Mouse (Mus musculus): ENCODE results near the gene Cyp2u1.

The Cyp2u1 gene

DNA sequence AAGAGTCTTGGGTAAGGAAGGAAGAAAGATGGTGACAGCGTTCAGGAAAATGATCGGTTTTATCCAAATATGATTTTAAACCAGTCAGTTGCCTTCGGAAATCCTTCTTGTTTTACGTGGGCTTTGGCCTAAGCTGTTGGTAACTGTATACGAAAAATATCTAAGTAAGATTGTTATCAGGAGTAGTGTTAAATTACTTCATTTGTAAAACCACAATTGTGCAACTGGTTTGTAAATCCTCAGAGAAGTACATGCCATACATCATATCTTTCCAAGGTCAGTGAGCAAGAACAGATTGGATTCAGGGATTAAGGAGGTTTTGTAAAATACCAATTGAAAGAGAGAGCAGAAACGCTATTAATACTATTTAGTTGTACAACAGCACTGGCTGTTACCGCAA is 3.2 kb upstream of the Cyp2u1 start:
- no peak for DNase-seq (ENCODE audit: low read depth, low spot score)

DNA sequence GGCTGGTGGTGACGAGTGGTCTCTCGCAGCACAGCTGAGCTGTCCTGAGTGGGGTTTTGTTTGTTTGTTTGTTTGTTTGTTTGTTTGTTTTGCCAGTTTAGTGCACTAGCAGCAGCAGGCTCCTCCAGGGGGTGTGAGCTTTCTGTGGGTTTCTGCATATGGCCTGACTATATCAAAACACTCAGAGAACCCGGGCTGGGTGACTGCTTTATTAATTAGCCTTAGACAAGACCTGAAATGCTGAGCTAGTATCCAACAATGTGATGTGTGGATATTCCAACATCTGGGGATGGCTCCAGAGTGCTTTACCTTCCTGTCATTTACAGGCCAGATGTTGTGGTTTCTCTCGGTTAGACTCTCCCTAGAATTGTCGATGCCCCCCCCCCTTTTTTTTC is 290 bp upstream of the Cyp2u1 start:
- DNase-seq (ENCODE audit: low read depth, low spot score) = no peak

DNA sequence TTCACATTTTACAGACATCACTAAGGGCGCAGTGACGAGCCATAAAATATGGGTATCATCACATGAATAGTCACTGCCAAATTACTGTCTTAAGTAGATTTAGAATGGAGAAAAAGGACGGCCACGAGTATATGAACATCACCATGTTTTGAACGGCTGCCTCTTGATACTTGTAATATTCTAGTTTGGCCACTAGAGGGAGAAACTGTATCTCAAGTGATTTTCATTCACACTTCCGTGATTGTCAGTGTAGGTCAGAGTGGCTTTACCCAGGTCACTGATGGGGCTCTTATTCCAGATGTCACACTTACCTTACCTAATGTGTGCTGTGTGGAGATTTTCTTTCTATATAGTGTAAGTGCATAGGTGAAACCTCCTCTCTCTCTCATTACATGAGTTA is 3.1 kb downstream of the Cyp2u1 start:
- DNase-seq (ENCODE audit: low read depth, low spot score) = no peak

DNA sequence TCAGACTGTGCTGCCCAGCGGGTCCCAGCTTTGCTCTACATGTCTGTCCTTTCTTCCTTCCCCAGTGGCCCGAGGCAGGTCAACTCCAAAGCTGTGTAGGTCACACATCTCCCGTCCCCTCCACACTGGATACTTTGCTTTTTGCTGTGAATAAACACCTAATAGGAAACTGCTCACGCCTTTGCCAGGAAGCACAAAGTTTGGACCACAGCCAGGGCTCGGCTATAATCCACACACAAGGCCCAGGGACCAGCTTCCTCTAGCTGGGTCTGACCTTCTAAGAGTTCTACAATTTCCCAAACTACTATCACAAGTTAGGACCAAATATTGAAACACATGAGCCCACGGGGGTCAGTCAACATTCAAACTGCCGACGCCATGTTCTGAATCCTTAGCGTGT is 3.9 kb downstream of the Cyp2u1 start:
- DNase-seq (ENCODE audit: low read depth, low spot score) = no peak

DNA sequence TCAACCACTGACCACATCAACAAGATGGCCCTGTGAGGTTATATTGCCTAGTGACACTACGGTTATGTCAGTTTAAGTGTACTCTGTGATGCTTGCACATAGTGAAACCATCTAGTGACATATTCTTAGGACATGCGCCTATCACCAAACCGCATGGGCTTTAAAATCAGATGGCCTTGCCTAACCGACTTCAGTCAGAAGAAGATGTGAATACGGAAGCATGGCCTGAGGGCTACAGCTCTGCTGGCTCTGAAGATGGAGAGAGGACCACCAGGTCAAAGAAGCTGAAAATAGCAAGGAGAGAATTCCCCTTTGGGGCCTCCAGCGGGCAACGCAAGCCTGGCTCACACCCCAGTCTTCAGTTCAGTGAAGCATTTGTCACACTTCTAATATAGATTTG is 6.1 kb downstream of the Cyp2u1 start:
- no peak for DNase-seq (ENCODE audit: low read depth, low spot score)

DNA sequence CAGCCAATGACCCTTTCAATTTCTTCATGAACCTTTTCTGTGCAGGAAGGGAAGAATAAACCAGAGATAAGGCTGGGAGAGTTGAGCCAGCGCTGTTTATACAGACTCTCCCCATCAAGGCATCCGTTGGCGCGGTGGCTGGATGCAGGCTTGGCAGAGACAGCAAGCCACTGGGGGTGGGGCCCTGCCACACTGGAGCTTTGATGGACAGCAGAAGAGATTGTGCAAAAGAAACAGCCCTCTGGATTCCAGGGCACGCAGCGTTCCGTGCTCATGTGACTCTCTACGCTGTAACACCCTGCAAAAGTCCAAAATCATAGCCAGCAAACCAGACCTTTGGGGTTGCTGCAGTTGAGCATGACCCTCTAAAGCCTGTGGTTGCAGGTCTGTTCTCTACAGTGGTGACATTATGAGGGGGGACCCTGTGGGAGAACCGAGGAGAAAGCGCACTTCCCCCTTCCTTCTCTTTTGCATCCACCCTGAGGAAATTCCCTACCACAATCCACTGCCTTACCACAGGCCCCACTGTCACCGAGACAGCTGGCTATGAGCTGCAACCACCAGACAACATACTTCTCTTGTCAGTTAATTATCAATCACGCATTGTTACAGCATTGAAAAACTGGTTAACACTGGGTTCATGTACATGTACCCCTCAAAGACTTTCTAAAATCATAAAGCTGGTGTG is 7.4 kb downstream of the Cyp2u1 start:
- no peak for DNase-seq (ENCODE audit: low read depth, low spot score)

DNA sequence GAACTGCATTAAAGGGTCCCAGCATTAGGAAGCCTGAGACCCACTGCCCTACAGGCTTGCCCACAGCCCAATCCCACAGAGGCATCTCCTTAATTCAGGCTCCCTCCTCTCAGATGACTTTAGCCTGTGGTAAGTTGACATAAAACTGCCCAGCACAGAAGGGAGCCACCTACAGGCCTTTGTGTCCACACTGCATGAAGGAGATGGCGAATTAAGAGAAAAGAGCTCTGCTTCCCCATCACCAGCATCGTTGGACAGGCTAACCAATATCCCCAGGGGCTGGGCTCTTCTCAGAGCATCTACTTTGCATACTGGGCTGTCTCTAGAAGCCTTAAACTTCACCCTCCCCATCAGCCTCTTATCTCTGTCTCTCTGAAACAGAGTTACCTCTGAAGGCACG is 8.5 kb downstream of the Cyp2u1 start:
- DNase-seq (ENCODE audit: low read depth, low spot score) = no peak

DNA sequence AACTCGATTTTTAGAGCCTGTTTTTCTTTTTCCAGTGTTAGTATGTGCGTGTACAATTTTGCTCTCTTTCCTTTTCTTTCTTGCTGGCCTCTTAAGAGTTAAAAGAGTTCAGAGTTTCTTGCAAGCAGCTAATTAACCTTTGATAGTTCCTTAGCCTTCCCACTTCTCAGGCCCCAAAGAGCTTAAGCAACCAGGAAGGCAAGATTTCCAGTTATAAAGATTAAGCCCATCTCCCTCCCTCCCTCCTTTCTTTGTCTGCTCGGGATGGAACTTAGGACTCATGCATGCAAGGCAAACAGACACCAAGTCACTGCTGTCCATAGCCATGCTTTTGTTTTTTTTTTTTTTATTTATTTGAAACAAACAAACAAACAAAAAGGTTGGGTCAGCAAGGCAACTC is 10.1 kb downstream of the Cyp2u1 start:
- DNase-seq (ENCODE audit: low read depth, low spot score) = no peak

DNA sequence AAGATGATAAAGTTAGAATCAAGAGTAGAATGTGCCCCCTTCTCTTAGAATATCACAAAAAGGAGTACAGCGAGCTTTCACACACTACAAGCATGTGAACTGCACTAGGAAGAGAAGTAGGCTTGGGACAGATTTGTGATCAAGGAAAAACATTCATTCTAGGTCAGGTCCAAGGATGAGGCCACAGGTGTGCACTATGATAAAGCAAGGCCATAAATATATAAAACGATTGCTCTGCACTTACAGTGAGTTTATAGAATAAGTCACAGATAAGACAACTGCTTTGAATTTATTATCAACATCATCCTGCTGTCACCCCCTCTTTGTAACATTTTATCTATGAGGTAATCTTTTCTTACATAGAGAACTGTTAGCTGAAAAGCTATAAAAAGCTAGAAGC is 10.7 kb downstream of the Cyp2u1 start:
- no peak for DNase-seq (ENCODE audit: low read depth, low spot score)

DNA sequence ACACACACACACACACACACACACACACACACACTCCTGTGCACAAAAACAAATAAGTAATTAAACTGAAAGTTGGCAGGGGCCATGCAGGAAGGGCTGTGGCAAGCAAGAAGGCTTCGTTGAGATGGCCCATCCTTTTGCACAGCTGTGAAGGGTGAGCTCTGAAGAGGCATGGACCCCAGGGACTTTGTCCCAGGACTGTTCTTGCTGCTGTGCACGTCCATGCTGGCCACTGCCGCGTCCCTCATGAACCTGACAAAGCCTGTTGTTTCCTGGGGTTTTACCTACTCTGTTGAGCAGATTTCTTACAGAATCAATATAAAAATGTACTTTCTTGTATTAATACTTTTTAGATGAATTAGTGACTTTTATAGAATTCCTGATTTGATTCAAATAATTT is 11.1 kb downstream of the Cyp2u1 start:
- no peak for DNase-seq (ENCODE audit: low read depth, low spot score)

DNA sequence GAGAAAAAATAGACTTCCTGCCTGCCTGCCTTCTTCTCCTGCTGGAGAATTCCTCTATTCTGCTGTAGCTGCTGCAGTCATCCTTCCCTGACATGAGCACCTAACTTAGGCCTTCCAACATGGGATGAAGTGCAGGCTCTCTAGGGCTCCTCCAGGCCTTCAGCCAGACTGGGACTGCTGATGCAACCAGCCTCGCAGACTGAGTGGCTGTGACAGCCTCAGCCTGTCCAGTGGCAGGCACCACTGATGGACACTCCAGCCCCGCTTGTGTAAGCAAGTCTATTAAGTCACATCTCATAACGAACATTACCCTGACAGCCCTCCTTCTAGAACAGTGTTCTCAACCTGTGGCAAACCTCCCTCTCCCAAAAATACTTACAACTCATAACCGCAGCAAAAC is 28.9 kb downstream of the Cyp2u1 start:
- no peak for DNase-seq (ENCODE audit: low read depth, low spot score)

DNA sequence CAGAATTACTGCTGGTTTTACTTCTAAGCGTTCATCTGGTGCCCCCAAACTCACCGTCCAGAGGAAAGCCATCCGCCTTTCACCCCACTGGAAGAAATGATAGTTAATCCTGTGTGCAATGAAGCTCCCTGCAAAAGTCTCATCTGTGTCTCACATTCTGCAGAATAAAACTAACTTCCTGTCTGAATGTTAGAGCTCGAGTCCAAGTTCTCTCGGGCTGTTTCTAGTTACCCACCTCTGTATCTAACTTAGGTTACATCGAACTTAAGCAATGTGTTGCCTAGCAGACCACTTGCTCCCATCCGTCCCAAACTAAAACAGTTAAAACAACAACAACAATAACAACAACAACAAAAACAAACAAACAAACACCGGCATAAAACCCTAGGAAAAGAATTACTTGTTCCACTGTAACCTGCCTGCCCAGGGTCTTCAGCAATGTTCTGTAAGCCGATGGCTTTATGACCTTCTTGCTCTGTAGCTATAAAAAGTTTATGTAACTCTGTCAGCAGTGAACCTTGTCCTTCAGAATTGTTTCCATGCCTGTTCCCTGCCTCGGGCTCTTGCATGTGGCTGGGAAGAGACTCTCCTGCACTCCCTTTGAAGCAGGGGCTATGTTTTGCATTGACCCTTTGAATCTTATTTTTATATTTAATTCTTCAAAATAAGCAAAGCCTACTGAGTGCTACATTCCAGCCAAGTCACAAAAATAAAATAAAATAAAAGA is 30.5 kb downstream of the Cyp2u1 start:
- no peak for DNase-seq (ENCODE audit: low read depth, low spot score)

DNA sequence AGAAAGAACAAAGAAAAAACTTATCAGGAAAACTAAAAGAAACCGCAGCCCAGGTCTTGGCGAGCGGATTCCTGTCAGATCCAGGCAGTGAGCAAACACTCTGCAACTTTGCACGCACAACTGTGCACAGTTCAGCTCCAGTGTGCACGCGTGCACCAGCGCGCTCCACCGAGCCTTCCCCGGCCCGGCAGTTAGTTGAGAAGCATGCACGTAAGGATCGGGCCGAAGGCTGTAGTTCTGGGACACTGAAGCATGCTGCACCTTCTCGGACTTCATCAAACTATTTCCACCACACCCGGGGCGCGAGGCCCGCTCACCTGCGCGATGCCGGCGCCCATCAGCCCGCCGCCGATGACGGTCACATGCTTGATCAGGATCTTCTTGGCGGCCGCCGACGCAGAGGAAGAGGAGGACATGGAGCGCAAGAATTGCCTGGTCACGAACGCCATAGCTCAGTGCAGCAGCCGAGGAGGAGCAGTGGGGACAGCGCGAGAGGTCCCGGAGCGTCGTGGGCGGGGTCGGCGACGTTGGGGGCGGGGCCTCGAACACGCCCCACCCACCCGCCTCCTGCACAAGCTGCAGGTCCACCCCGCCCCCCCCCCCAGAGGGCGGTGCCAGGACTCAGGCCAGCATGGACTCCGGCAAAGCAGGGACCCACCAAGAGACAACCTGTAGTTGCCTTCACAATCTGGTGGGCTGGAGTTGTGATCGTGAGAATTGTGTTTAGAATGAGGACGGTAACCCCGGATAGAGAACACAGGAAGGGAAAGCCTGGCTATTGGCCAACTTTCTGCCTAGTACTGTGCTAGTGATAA is 31.3 kb downstream of the Cyp2u1 start, which contains the start of gene Hadh:
TSS of gene Hadh (minus strand) at position 543 of the 815 bp plus-strand sequence.
- DNase-seq (ENCODE audit: low read depth, low spot score) = peak; percentile 30

DNA sequence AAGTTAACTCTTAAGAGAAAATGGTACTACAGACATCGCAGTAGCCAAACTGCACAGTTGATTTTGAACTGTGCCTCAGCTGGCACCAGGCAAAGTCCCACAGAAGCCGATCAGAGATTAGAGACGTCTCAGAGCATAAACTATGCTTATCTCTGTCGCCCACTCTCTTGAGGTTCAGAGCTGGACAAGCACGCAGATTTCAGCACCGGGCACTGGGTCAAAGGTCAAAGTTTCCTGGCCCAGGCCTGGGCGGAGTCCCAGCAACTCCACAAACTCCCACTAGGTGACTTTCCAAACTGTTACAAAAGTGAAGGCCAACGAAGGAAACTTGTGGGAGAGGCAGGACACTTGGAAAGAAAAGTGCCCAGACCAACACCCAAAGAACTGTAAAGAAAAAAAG is 31.9 kb downstream of the Cyp2u1 start:
- DNase-seq (ENCODE audit: low read depth, low spot score) = no peak

DNA sequence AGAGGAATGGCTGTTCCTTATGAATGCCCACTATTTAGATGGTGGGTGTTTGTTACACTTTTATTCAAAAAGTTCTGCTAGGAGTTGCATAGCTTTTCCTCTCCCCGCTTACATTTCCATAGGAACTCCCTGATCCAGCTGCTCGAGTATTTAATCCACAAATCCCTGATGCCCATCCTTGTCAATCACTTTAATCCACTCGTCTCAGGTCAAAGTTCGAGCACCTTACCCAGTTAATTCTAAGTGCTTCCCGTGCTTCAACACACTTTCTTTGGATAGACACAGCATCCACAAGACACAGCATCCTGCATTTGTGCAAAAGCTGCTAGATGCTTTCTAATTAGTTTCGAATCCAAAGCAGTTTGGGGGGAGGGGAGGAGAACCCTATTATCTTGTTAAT is 32.6 kb downstream of the Cyp2u1 start:
- DNase-seq (ENCODE audit: low read depth, low spot score) = no peak

DNA sequence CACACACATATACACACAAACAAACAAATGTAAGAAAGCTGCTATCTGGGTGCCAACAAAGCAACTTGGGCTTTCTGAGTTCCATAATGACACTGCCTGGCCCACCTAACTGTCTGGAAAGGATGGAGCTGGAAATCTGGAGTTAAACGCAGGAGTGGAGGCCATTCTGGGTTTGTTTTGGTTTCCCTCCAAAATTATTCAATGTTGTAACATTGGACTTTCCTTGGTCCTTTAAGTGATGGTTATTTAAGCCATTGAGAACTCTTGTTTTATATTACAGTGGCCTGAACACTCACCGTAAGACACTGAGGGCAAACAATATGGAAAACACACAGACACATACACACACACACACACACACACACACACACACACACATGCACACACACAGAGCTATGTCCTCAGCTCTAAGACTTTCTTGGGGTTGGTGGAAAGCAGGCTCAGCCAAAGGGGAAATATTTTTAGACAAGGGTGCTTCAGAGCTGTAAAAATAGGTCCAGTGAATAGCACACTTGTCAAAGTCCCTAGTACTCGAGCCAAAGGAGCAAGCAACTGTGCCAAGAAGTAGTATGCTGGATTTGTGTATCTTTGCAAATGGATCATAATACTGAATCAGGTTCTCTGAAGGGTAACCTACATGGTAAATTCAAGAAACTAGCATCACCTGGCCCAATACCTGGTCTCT is 36.5 kb downstream of the Cyp2u1 start:
- no peak for DNase-seq (ENCODE audit: low read depth, low spot score)

DNA sequence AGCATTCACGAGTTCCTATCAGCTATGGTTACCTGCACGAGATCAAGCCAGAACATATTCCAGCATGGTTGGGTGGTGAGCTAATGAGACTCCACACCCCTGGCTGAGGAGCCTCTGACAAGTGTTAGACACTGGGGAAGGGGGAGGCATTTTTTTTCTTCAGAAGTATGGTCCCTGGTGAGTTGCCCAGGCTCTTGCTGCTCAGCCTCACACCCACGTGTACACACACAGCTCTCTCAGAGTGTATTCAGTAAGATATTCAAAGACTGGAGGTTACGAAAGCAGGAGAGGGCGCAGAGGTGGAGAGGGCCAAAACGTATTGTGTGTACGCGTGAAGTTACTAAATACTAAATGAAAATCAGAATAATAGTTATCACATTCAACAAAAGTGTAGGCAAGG is 37.5 kb downstream of the Cyp2u1 start:
- no peak for DNase-seq (ENCODE audit: low read depth, low spot score)

DNA sequence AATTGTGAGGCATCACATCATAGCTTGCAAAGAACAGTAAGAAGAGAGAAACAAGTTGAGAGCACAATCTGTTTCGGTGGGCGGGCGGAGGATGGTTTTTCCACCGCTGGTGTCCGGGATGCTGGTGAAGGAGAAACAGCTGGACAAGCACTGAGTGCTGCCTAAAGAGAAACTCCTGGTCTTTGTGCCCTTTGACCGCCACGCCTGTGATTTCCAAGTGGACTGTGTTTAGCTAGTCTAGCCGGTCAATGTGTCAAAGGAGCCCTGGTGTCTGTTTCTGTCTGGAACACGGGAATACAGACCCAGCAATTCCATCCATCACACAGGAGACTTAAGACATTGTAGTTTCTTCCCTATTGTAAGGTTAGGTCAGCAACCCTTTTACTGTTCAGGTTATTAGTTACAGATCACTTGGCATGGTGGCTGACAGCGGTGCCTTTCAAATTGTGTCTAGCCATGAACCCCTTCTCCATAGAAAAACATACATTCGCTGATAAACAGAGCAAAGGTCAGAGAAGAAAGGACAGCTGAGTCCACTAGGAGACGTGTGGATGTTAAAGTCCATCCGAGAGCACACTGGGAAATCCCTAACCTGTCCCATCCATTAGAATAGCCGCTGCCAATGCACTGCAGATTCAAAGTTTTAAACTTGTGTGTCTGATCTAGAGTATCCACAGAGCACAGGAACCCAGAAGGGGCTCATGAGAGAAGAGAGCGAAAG is 39.1 kb downstream of the Cyp2u1 start:
- DNase-seq (ENCODE audit: low read depth, low spot score) = no peak

DNA sequence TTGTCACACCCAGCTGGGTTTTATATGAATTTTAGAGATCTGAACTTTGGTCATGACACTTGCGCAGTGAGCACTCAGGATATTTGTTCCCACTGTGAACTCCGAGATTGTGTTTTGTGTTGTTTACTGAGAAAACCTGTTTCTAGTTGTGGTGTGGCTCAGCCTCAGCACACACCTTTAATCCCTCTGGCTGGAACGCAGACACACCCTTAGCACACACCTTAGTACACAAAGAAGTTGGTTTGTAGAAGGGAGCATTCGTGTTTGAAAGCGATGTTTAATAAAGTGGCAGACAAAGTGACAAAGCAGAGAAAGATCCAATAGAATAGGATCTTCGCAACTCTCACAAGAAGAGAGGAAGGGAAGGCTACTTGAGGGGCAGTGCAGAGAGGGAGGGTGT is 42.6 kb downstream of the Cyp2u1 start:
- DNase-seq (ENCODE audit: low read depth, low spot score) = no peak

DNA sequence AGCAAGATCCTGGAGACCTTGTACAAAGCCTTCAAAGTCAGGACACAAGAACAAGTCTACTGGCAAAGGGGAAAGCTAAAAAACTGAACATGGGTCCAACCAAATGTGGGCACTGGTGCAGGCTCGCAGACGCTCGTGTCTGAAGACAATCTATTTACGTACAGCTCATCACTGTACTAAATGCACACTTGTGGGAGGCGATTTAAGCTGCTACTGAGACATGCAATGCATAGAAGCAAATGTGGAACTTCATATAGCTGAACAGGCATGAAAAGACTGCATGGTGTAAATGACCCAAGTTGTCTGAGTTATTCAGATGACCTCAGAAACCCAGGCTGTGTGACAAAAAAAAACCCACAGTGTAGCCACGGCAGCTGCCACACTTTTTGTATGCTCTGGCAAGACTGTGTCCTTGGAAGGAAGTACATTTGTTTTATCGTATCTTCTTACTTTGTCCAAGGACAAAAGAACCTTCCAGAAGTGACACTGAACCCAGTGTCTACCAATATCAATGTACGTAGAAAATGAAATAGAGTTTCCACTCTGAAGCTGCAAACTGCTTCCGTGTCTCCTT is 43.5 kb downstream of the Cyp2u1 start:
- no peak for DNase-seq (ENCODE audit: low read depth, low spot score)

DNA sequence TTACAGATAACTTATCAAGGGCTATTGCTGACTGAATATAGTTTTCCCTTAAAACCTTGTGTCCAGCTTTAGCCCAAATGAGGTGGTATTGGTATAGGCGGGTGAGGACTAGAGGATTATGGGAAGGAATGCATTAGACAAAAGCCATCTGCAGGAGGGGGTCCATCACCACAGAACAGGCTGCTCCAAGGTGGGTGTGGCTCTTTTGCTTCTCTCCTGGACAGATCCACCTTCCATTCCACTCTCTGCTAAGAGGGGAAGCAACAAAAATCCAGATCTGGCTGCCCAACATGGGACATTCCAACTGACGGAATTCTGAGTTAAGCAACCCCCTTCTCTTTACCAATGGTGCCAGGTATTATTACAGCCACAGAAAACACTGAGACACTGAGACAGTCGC is 44.1 kb downstream of the Cyp2u1 start:
- no peak for DNase-seq (ENCODE audit: low read depth, low spot score)
